Mouse (Mus musculus): ENCODE results near the gene Rftn1. TPM values are rescaled to one million over a fixed set of nuclear protein-coding genes. Genes with fewer than 3 reads are reported as not detected.

The Rftn1 gene
- polyA plus RNA-seq, 1 experiment from 2014 or later = 14.3 TPM

- ATAC-seq (ENCODE audit: low FRiP score, low read depth) = no peak
- Histone ChIP-seq H3K27me3 (replicated peaks) (no peaks in the 10 kb centered on the region), H3K9me3 (peaks cover 13% of the 10 kb centered on the region), H3K27ac (no peak overlapping the region), H3K4me2 (replicated peaks) (no peak overlapping the region), H3K4me1 (no peaks in the 10 kb centered on the region), H3K9ac (no peak overlapping the region), H3K4me3 (no peak overlapping the region), H3K36me3 (no peaks in the 10 kb centered on the region)
- WGBS = 85% methylated on average over 5 of the region's 5 CpGs
These were observed 207.0 kb downstream of the Rftn1 start for GRCm38 (mm10) chr17:49983478-49983877.

GRCm38 (mm10) chr17:49982611-49983390, 207.7 kb downstream of the Rftn1 start:
- no peaks in the 10 kb centered on the region for H3K27me3 ChIP-seq (replicated peaks)
- no peaks in the 10 kb centered on the region for H3K36me3 ChIP-seq
- WGBS = 88% methylated on average over 6 of the region's 6 CpGs
- H3K9me3 ChIP-seq = peaks cover 13% of the 10 kb centered on the region
- no peaks in the 10 kb centered on the region for H3K4me1 ChIP-seq
- ATAC-seq (ENCODE audit: low FRiP score, low read depth) = no peak
- no peak overlapping the region for H3K4me2 ChIP-seq (replicated peaks)
- H3K9ac ChIP-seq = no peak overlapping the region
- H3K27ac ChIP-seq = no peak overlapping the region
- no peak overlapping the region for H3K4me3 ChIP-seq

DNA sequence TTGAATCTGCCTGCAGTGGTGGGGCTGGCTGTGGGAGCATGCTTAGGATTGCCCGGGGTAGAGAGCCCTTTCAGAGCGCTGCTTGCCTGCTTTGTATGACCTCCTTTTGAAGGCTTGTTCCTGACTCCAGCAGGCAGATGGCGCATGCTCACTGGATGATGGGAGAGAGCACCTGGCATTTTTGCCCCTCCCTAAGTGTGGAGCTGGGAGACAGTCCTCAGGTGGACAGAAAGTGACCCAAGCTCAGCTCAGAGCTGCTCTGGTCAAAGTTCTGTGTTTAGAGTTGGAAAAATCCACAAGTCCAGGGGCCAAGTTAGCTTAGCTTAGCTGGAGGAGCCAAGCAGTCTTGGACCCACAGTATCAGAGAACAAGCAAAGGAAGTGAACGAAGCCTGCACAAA, 208.9 kb downstream of the Rftn1 start:
- Histone ChIP-seq H3K4me2 (replicated peaks) (no peak overlapping the region), H3K4me3 (no peak overlapping the region), H3K9ac (no peak overlapping the region), H3K4me1 (0 out of 2 replicates have a peak, but pooled peaks cover 3% of the 10 kb centered on the region), H3K9me3 (peaks cover 13% of the 10 kb centered on the region), H3K36me3 (no peaks in the 10 kb centered on the region), H3K27me3 (replicated peaks) (no peaks in the 10 kb centered on the region), H3K27ac (no peak overlapping the region)
- 87% methylated on average over 4 of the region's 4 CpGs for WGBS
- ATAC-seq (ENCODE audit: low FRiP score, low read depth) = no peak

GRCm38 (mm10) chr17:49979761-49980285, 210.7 kb downstream of the Rftn1 start:
- H3K27me3 ChIP-seq (replicated peaks) = no peaks in the 10 kb centered on the region
- H3K4me2 ChIP-seq (replicated peaks) = no peak overlapping the region
- 0 out of 2 replicates have a peak, but pooled peaks cover 3% of the 10 kb centered on the region for H3K4me1 ChIP-seq
- WGBS = 94% methylated on average over 4 of the region's 4 CpGs
- no peak overlapping the region for H3K9ac ChIP-seq
- no peak overlapping the region for H3K27ac ChIP-seq
- no peak for ATAC-seq (ENCODE audit: low FRiP score, low read depth)
- H3K4me3 ChIP-seq = no peak overlapping the region
- H3K36me3 ChIP-seq = no peaks in the 10 kb centered on the region
- H3K9me3 ChIP-seq = peaks cover 13% of the 10 kb centered on the region

- Histone ChIP-seq H3K27ac (no peak overlapping the region), H3K9ac (no peak overlapping the region), H3K4me2 (replicated peaks) (no peak overlapping the region), H3K36me3 (no peaks in the 10 kb centered on the region), H3K27me3 (replicated peaks) (no peaks in the 10 kb centered on the region), H3K4me3 (no peak overlapping the region), H3K9me3 (peaks cover 13% of the 10 kb centered on the region), H3K4me1 (0 out of 2 replicates have a peak, but pooled peaks cover 3% of the 10 kb centered on the region)
- 74% methylated on average over 3 of the region's 3 CpGs for WGBS
- no peak for ATAC-seq (ENCODE audit: low FRiP score, low read depth)
These were observed 213.1 kb downstream of the Rftn1 start for GRCm38 (mm10) chr17:49977424-49977790.

- 78% methylated on average over 4 of the region's 4 CpGs for WGBS
- no peak overlapping the region for H3K4me3 ChIP-seq
- ATAC-seq (ENCODE audit: low FRiP score, low read depth) = no peak
- H3K36me3 ChIP-seq = no peaks in the 10 kb centered on the region
- no peak overlapping the region for H3K9ac ChIP-seq
- H3K9me3 ChIP-seq = peaks cover 13% of the 10 kb centered on the region
- no peak overlapping the region for H3K4me2 ChIP-seq (replicated peaks)
- H3K4me1 ChIP-seq = 0 out of 2 replicates have a peak, but pooled peaks cover 3% of the 10 kb centered on the region
- no peaks in the 10 kb centered on the region for H3K27me3 ChIP-seq (replicated peaks)
- H3K27ac ChIP-seq = no peak overlapping the region
These were observed 213.6 kb downstream of the Rftn1 start for GRCm38 (mm10) chr17:49976678-49977423.

DNA sequence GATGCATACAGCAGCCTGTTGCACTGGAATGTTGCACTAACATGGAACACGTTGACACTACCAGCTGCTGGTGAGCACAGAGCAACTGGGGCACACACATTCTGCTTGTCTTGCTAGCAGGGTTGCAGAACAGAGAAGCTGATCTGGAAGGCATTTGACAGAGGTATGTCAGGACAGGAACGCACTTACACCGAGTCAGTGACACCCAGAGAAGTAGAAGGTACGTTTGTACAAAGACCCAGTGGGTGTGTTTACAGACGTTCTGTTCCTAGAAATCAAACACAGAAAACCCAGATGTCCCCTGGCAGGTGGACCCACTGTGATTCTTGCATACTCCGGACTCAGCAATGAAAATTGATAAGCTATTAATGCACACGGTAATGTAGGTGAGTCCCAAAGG, 215.0 kb downstream of the Rftn1 start:
- ATAC-seq (ENCODE audit: low FRiP score, low read depth) = no peak
- peaks cover 9% of the 10 kb centered on the region for H3K9me3 ChIP-seq
- WGBS = 76% methylated on average over 7 of the region's 7 CpGs

DNA sequence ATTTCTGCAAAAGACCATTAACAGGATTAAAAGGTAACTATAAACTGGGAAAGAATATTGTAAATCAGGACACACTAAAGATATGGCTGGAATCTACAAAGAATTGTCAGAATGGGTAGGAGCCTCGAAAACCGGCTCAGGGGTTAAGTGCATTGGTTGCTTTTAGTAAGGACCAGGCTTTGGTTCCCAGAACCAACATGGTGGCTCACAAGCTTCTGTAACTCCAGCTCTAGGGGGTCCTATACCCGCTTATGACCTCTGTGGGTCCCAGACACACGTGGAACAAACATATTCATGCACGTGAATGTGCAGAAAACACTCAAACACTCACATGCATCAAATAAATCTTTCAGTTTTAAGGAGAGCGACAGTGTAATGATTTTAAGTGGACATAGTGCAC, 215.5 kb downstream of the Rftn1 start:
- no peak overlapping the region for H3K4me2 ChIP-seq (replicated peaks)
- no peak for ATAC-seq (ENCODE audit: low FRiP score, low read depth)
- H3K36me3 ChIP-seq = no peaks in the 10 kb centered on the region
- H3K9ac ChIP-seq = no peak overlapping the region
- peaks cover 9% of the 10 kb centered on the region for H3K9me3 ChIP-seq
- 80% methylated on average over 6 of the region's 6 CpGs for WGBS
- no peak overlapping the region for H3K27ac ChIP-seq
- no peak overlapping the region for H3K4me3 ChIP-seq
- H3K4me1 ChIP-seq = 0 out of 2 replicates have a peak, but pooled peaks cover 3% of the 10 kb centered on the region
- no peaks in the 10 kb centered on the region for H3K27me3 ChIP-seq (replicated peaks)

More for the DNA sequence above, 215.0 kb downstream of the Rftn1 start:
- no peak overlapping the region for H3K9ac ChIP-seq
- H3K4me3 ChIP-seq = no peak overlapping the region
- no peak overlapping the region for H3K27ac ChIP-seq
- H3K4me2 ChIP-seq (replicated peaks) = no peak overlapping the region
- no peaks in the 10 kb centered on the region for H3K27me3 ChIP-seq (replicated peaks)
- H3K4me1 ChIP-seq = 0 out of 2 replicates have a peak, but pooled peaks cover 3% of the 10 kb centered on the region
- no peaks in the 10 kb centered on the region for H3K36me3 ChIP-seq

- no peak for ATAC-seq (ENCODE audit: low FRiP score, low read depth)
- no peaks in the 10 kb centered on the region for H3K36me3 ChIP-seq
- H3K4me1 ChIP-seq = 0 out of 2 replicates have a peak, but pooled peaks cover under 1% of the 10 kb centered on the region
- no peak overlapping the region for H3K9ac ChIP-seq
- H3K4me2 ChIP-seq (replicated peaks) = no peak overlapping the region
- no peak overlapping the region for H3K27ac ChIP-seq
- 93% methylated on average over 1 of the region's 1 CpGs for WGBS
- no peaks in the 10 kb centered on the region for H3K27me3 ChIP-seq (replicated peaks)
- H3K9me3 ChIP-seq = peaks cover 8% of the 10 kb centered on the region; the same call in 1 of the 2 replicates
- H3K4me3 ChIP-seq = no peak overlapping the region
These were observed 218.3 kb downstream of the Rftn1 start for GRCm38 (mm10) chr17:49972164-49972563.

GRCm38 (mm10) chr17:49971057-49971456, 219.4 kb downstream of the Rftn1 start:
- no peak overlapping the region for H3K27ac ChIP-seq
- H3K4me2 ChIP-seq (replicated peaks) = no peak overlapping the region
- ATAC-seq (ENCODE audit: low FRiP score, low read depth) = no peak
- no peaks in the 10 kb centered on the region for H3K36me3 ChIP-seq
- peaks cover 8% of the 10 kb centered on the region; the same call in 1 of the 2 replicates for H3K9me3 ChIP-seq
- no peaks in the 10 kb centered on the region for H3K4me1 ChIP-seq
- H3K27me3 ChIP-seq (replicated peaks) = no peaks in the 10 kb centered on the region
- no peak overlapping the region for H3K4me3 ChIP-seq
- H3K9ac ChIP-seq = no peak overlapping the region

DNA sequence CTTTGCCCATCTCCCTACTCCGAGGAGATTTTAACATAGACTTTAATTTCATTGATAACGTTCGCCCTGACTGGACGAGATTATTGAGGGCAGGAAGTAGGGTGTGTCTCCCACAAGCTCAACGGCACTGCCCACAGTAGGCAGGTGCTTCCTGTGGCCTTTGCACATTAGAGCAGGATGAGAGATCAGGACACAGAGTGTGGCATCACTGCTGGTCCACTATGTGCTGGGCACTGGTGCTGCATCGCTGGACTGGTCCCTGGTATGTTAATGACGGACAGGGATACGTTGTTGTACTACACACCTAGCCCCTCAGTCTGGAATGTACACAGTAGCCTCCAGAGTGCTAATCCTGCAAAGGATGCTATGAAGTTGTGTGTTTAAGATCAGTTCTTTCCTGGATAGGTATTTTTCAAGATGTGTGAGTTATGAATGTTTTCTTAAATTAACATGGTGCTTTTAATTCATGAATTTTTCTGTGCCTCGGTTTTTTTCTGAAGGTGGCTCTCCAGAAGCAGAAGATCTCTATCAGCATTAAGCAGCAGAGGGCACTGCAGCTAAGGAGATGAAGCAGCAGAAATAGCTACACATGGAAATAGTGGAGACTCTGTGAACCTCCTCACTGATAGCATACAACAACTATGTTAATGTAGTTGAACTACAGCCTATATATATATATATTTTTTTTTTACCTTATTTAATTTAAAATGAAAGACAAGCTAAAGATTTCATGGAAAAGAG, 221.8 kb downstream of the Rftn1 start:
- no peak overlapping the region for H3K9ac ChIP-seq
- H3K27me3 ChIP-seq (replicated peaks) = no peaks in the 10 kb centered on the region
- peaks cover 8% of the 10 kb centered on the region; the same call in 1 of the 2 replicates for H3K9me3 ChIP-seq
- no peaks in the 10 kb centered on the region for H3K4me1 ChIP-seq
- no peak overlapping the region for H3K27ac ChIP-seq
- WGBS = 72% methylated on average over 9 of the region's 9 CpGs
- no peaks in the 10 kb centered on the region for H3K36me3 ChIP-seq
- no peak overlapping the region for H3K4me2 ChIP-seq (replicated peaks)
- ATAC-seq (ENCODE audit: low FRiP score, low read depth) = peak; percentile 51; the same call in 1 of the 2 replicates
- H3K4me3 ChIP-seq = no peak overlapping the region

Measured in neural tube, embryonic 12.5 days (tissue).